Mouse (Mus musculus) left cerebral cortex, postnatal 25 days (tissue): ENCODE results near the gene Plekha8. TPM values are rescaled to one million over a fixed set of nuclear protein-coding genes. Genes with fewer than 3 reads are reported as not detected.

Experiments
- DNase-seq, 2 experiments: peaks; one replicate each; pipeline ENCODE4 v3.0.0; 2022; ENCODE audit warnings: low spot score in 2 of 2, mixed read lengths in 1 of 2
- intact Hi-C: fragments of 180-260 bp; cut with DNase I; formaldehyde crosslinking; loops from one replicate; pipeline ENCODE4 v1.15.1; 2025
- total RNA-seq, 2 experiments: library from RNA; stranded (reverse); gene quantifications; 2 replicates each; pipeline ENCODE4 v1.2.3; 2021

Plekha8 gene
- total RNA-seq, 2 experiments from 2014 or later = 11.3 to 12.3 TPM

GRCm38 (mm10) chr6:54573218-54573955 is 21.5 kb upstream of the Plekha8 start:
- DNase-seq = no peak
- intact Hi-C loops = no loop called here

GRCm38 (mm10) chr6:54586175-54586574 is 8.7 kb upstream of the Plekha8 start:
- intact Hi-C loops = no loop called here
- DNase-seq = peak; percentile 52 to 71

- DNase-seq = no peak
- intact Hi-C loops = no loop called here
These were observed 8.0 kb upstream of the Plekha8 start for GRCm38 (mm10) chr6:54586911-54587310.

GRCm38 (mm10) chr6:54587683-54588082 is 7.2 kb upstream of the Plekha8 start:
- intact Hi-C loops = no loop called here
- DNase-seq = no peak

GRCm38 (mm10) chr6:54588212-54588611 is 6.7 kb upstream of the Plekha8 start:
- intact Hi-C loops = no loop called here

GRCm38 (mm10) chr6:54590691-54591090 is 4.2 kb upstream of the Plekha8 start:
- no peak for DNase-seq
- intact Hi-C loops = loop anchor here (5.0 to 10.0 kb wide), 2 partner anchors 402 to 574 kb away; partner anchors contain the start of gene Ggct

More at GRCm38 (mm10) chr6:54588212-54588611, 6.7 kb upstream of the Plekha8 start:
- DNase-seq = no peak

GRCm38 (mm10) chr6:54591778-54592177 is 3.1 kb upstream of the Plekha8 start:
- DNase-seq = no peak
- intact Hi-C loops = loop anchor here (2.0 to 10.0 kb wide), 3 partner anchors 225 to 573 kb away; partner anchors contain the start of genes Ggct and Znrf2

- intact Hi-C loops = loop anchor here (2.0 to 10.0 kb wide), 3 partner anchors 224 to 572 kb away; partner anchors contain the start of genes Ggct and Znrf2
- peak; percentile 96 to 98 for DNase-seq
These were observed 1.9 kb upstream of the Plekha8 start for GRCm38 (mm10) chr6:54592938-54593535.

GRCm38 (mm10) chr6:54593766-54594468 is 994 bp upstream of the Plekha8 start:
- DNase-seq = no peak
- intact Hi-C loops = loop anchor here (2.0 to 10.0 kb wide), 3 partner anchors 223 to 571 kb away; partner anchors contain the start of genes Ggct and Znrf2

GRCm38 (mm10) chr6:54595330-54595878 is 493 bp downstream of the Plekha8 start:
- DNase-seq = peak in 1 of 2 experiments; percentile 8
- intact Hi-C loops = loop anchor here (10.0 kb wide), 1 partner anchor 569 kb away; no protein-coding TSS in a partner anchor

- no peak for DNase-seq
- intact Hi-C loops = loop anchor here (10.0 kb wide), 1 partner anchor 568 kb away; no protein-coding TSS in a partner anchor
These were observed 2.3 kb downstream of the Plekha8 start, which contains the start of gene Fkbp14 for GRCm38 (mm10) chr6:54597208-54597607. Gene Fkbp14, minus strand, starts transcription at chr6:54597308.

- no peak for DNase-seq
- intact Hi-C loops = loop anchor here (10.0 kb wide), 1 partner anchor 567 kb away; no protein-coding TSS in a partner anchor
These were observed 2.8 kb downstream of the Plekha8 start for GRCm38 (mm10) chr6:54597711-54598110.

- intact Hi-C loops = no loop called here
- no peak for DNase-seq
These were observed 5.9 kb downstream of the Plekha8 start for GRCm38 (mm10) chr6:54600681-54601347.

- no peak for DNase-seq
- intact Hi-C loops = no loop called here
These were observed 8.0 kb downstream of the Plekha8 start for GRCm38 (mm10) chr6:54602891-54603290.

GRCm38 (mm10) chr6:54604001-54604715 is 9.2 kb downstream of the Plekha8 start:
- intact Hi-C loops = no loop called here

GRCm38 (mm10) chr6:54606241-54606640 is 11.3 kb downstream of the Plekha8 start:
- DNase-seq = no peak
- intact Hi-C loops = no loop called here

More at GRCm38 (mm10) chr6:54604001-54604715, 9.2 kb downstream of the Plekha8 start:
- no peak for DNase-seq

GRCm38 (mm10) chr6:54617363-54617762 is 22.5 kb downstream of the Plekha8 start:
- DNase-seq = no peak
- intact Hi-C loops = no loop called here

- DNase-seq = no peak
- intact Hi-C loops = no loop called here
These were observed 24.6 kb downstream of the Plekha8 start for GRCm38 (mm10) chr6:54619530-54619929.
